ENCODE assay signal across 34 mouse cellular contexts in the genomic region with DNA sequence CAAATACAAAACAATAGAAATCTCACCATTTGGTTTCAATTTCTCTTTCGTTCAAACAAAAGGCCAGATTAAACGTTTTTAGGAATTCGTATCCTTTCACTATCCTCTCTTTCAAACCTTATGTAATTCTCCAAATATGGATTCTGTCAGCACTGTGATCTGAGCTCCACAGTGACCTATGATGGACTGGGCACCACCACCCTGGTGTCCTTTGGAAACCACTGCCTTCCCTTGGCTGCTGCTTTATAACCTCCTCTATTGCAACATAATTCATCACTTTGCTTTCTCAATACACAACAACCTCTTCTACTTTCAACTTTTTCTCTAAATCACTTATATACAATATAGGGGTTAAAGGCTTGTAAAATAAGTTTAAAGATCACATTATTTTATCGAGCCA. TPM values are rescaled to one million over a fixed set of nuclear protein-coding genes. Genes with fewer than 3 reads are reported as not detected.
DNase-seq lines count a peak whose midpoint lies in the region; ATAC-seq and TF ChIP-seq lines count a peak whose summit lies in the region.
"Had no signal": no experiment of that assay in that cellular context is flagged by ENCODE, and none has a peak within 500 bp of the region (broad histone marks: within the 10 kb centered on the region; RNA-seq: fewer than 3 reads in every experiment).

No protein-coding gene starts in this region.

- H3K9ac ChIP-seq in CH12.LX (ENCODE audit: insufficient read depth, low read depth), result no peak overlapping the region; the same call in 1 of the 2 replicates
- H3K9ac ChIP-seq in liver, embryonic 16.5 days (ENCODE audit: low read depth, low read length), result no peak overlapping the region
- H3K9ac ChIP-seq: heart, embryonic 12.5 days; neural tube, embryonic 12.5 days had no signal

- ATAC-seq in liver, embryonic 16.5 days (ENCODE audit: low read depth), result peak; percentile 86
- ATAC-seq: activated CD4-positive, CD25-positive, alpha-beta regulatory T cell, adult 4 months; forebrain, embryonic 16.5 days; hindbrain, postnatal 0 days; intestine, embryonic 16.5 days had no signal

- H3K27ac ChIP-seq in CH12.LX (ENCODE audit: insufficient read depth, low read depth), result no peak overlapping the region
- no peak overlapping the region for H3K27ac ChIP-seq in liver, embryonic 16.5 days (ENCODE audit: low read length)
- H3K27ac ChIP-seq: embryonic facial prominence, embryonic 10.5 days; hindbrain, postnatal 0 days; neural tube, embryonic 12.5 days had no signal

- H3K4me2 ChIP-seq in CH12.LX (ENCODE audit: insufficient read depth, low read depth, poor library complexity, severe bottlenecking), result peak overlapping the region; percentile 75; the same call in 1 of the 2 replicates
- no peak overlapping the region for H3K4me2 ChIP-seq in liver, embryonic 16.5 days (ENCODE audit: low read depth, low read length)
- H3K4me2 ChIP-seq: heart, embryonic 12.5 days; neural tube, embryonic 12.5 days had no signal

- H3K4me1 ChIP-seq in CH12.LX (ENCODE audit: control insufficient read depth in 1 of 2, insufficient read depth in 2 of 2), result no peaks in the 10 kb centered on the region
- H3K4me1 ChIP-seq in liver, embryonic 16.5 days (ENCODE audit: control insufficient read depth, low read depth, low read length), result no peaks in the 10 kb centered on the region
- H3K4me1 ChIP-seq: embryonic facial prominence, embryonic 10.5 days; heart, embryonic 12.5 days; neural tube, embryonic 12.5 days had no signal

- no peak for TF ChIP-seq POLR2A in CH12.LX (IDR thresholded peaks at IDR 0.05; ENCODE audit: low read depth, low read length)

- no peak for TF ChIP-seq EP300 in CH12.LX (IDR thresholded peaks at IDR 0.05; ENCODE audit: low read length)

- H3K36me3 ChIP-seq in CH12.LX (replicated peaks in 1 of 2; ENCODE audit: control insufficient read depth in 1 of 2, insufficient read depth in 1 of 2, low read length in 1 of 2), result no peaks in the 10 kb centered on the region
- no peaks in the 10 kb centered on the region for H3K36me3 ChIP-seq in liver, embryonic 16.5 days (ENCODE audit: control insufficient read depth, insufficient read depth)
- H3K36me3 ChIP-seq: embryonic facial prominence, embryonic 10.5 days; G1E; heart, embryonic 12.5 days; neural tube, embryonic 12.5 days had no signal

- dilution Hi-C loops in CH12.LX (cut with MboI; ENCODE audit: extremely low pct_ligation_motif_present, extremely low pct_unique_long_range_greater_than_20kb, low sequenced_read_pairs), result no loop called here

- no peak for TF ChIP-seq CTCF in CH12.LX (conservative IDR thresholded peaks at IDR 0.05 in 1 of 2, IDR thresholded peaks at IDR 0.05 in 1 of 2; ENCODE audit: low read depth in 2 of 2, low read length in 2 of 2)

- DNase-seq in adrenal gland, adult 2 months, result peak; percentile 43
- no peak for DNase-seq in adrenal gland, postnatal 4 days (ENCODE audit: low spot score in 2 of 2)
- no peak for DNase-seq in CH12.LX (ENCODE audit: extremely low read depth)
- DNase-seq in adrenal gland, postnatal 36 days, result peak; percentile 25 to 43
- DNase-seq in T-cell, adult 2 months (ENCODE audit: low spot score), result no peak
- DNase-seq in layer of hippocampus, postnatal 10 days (ENCODE audit: low spot score in 2 of 2), result no peak
- no peak for DNase-seq in frontal cortex, postnatal 36 days (ENCODE audit: low spot score in 2 of 2)
- DNase-seq: cerebellum, adult 11 months; cerebellum, adult 9-11 months; heart, postnatal 14 days; kidney, postnatal 36 days; lung, postnatal 4 days; midbrain, embryonic 14.5 days; right cerebral cortex, postnatal 14 days; spleen, adult 18-20 months; thymus, postnatal 14 days had no signal

- 50% methylated on average over 4 of the region's 4 CpGs for WGBS in liver, embryonic 16.5 days (ENCODE audit: insufficient replicate concordance)

- H3K79me2 ChIP-seq in CH12.LX (replicated peaks; ENCODE audit: control insufficient read depth, extremely low read depth, insufficient read depth, poor library complexity, severe bottlenecking), result no peaks in the 10 kb centered on the region

- no peaks in the 10 kb centered on the region for H3K9me3 ChIP-seq in CH12.LX (replicated peaks; ENCODE audit: low read length)
- no peaks in the 10 kb centered on the region for H3K9me3 ChIP-seq in liver, embryonic 16.5 days (replicated peaks; ENCODE audit: control insufficient read depth, low read length)
- H3K9me3 ChIP-seq: embryonic facial prominence, embryonic 10.5 days; G1E; heart, embryonic 12.5 days; neural tube, embryonic 12.5 days had no signal

- H3K27me3 ChIP-seq in CH12.LX (replicated peaks), result no peaks in the 10 kb centered on the region
- H3K27me3 ChIP-seq in liver, embryonic 16.5 days (ENCODE audit: control insufficient read depth, insufficient read depth, low read depth, low read length), result no peaks in the 10 kb centered on the region
- H3K27me3 ChIP-seq: heart, embryonic 12.5 days; neural tube, embryonic 12.5 days had no signal

- H3K4me3 ChIP-seq in CH12.LX (replicated peaks in 1 of 3; ENCODE audit: low read depth in 2 of 3, low read length in 2 of 3, poor library complexity in 1 of 3), result peak overlapping the region in 1 of 3 experiments; percentile 7
- H3K4me3 ChIP-seq in liver, embryonic 16.5 days (ENCODE audit: low read depth, low read length), result no peak overlapping the region
- H3K4me3 ChIP-seq: embryonic facial prominence, embryonic 10.5 days; heart, embryonic 12.5 days; neural tube, embryonic 12.5 days had no signal

- no peak for TF ChIP-seq RAD21 in CH12.LX (IDR thresholded peaks at IDR 0.05; ENCODE audit: low read depth, low read length)

- in situ Hi-C loops in CH12.LX (cut with MboI; ENCODE audit: low pct_ligation_motif_present, low pct_unique_long_range_greater_than_20kb, low sequenced_read_pairs), result no loop called here

TF ChIP-seq in CH12.LX, 34 proteins besides CTCF, POLR2A, EP300 and RAD21:
- no peak for TF ChIP-seq NRF1 (IDR thresholded peaks at IDR 0.05; ENCODE audit: low read depth, low read length)
- TF ChIP-seq MAX (IDR thresholded peaks at IDR 0.05; ENCODE audit: low read length), result no peak
- no peak for TF ChIP-seq ZNF384 (IDR thresholded peaks at IDR 0.05; ENCODE audit: low read depth, low read length)
- TF ChIP-seq CHD1 (IDR thresholded peaks at IDR 0.05; ENCODE audit: low read depth, low read length), result no peak
- TF ChIP-seq TBP (conservative IDR thresholded peaks at IDR 0.05; ENCODE audit: low read depth, low read length), result no peak
- TF ChIP-seq MXI1 (IDR thresholded peaks at IDR 0.05; ENCODE audit: low read depth, low read length), result no peak

RNA-seq across cellular contexts. Expression of a gene that starts 31.9 kb away (rescaled TPM):
- total RNA-seq in adrenal gland, adult 2 months (2021), result 10 to 100 TPM; 60.5 to 63.7 TPM
- polyA plus RNA-seq in adrenal gland, adult 2 months (2012; rRNA removed), result 3.3 and 3.8 TPM in 2 replicates
- 10 to 100 TPM; 13.3 to 39.7 TPM for total RNA-seq in adrenal gland, postnatal 4 days (2021)
- total RNA-seq in CH12.LX (2012; rRNA removed) (0.17 TPM in 2 replicates), CH12.LX (2014; rRNA removed) (0.71 and 2.0 TPM in 2 replicates)
- 0.67 and 2.1 TPM in 2 replicates for polyA plus RNA-seq in CH12.LX (2012; ENCODE audit: insufficient read length, low read depth)
- total RNA-seq in adrenal gland, postnatal 36 days (2021), result 10 to 100 TPM; 48.0 to 76.2 TPM
- 31.7 and 35.1 TPM in 2 replicates for polyA plus RNA-seq in liver, embryonic 16.5 days (2015; fragmentation: Nextera tagmentation; extraction: Ambion mirVana)
- 10 to 100 TPM; 11.1 to 13.3 TPM for total RNA-seq in layer of hippocampus, postnatal 10 days (2021)

RNA-seq across cellular contexts. Expression of a gene that starts 42.4 kb away (rescaled TPM):
- total RNA-seq in adrenal gland, adult 2 months (2021), result not detected
- not detected in 2 replicates for polyA plus RNA-seq in adrenal gland, adult 2 months (2012; rRNA removed)
- 100 to 1,000 TPM in 1 of 2 experiments, under 1 TPM in 1; 0.40 to 489 TPM for total RNA-seq in adrenal gland, postnatal 4 days (2021)
- not detected in 2 replicates for total RNA-seq in CH12.LX (2012; rRNA removed)
- total RNA-seq in CH12.LX (2014; rRNA removed), result not detected in 2 replicates
- polyA plus RNA-seq in CH12.LX (2012; ENCODE audit: insufficient read length, low read depth), result not detected in 2 replicates
- total RNA-seq in adrenal gland, postnatal 36 days (2021), result not detected
- 17.2 and 66.8 TPM in 2 replicates for polyA plus RNA-seq in liver, embryonic 16.5 days (2015; fragmentation: Nextera tagmentation; extraction: Ambion mirVana)
- total RNA-seq in layer of hippocampus, postnatal 10 days (2021), result not detected
- total RNA-seq: common myeloid progenitor, adult 5-6 weeks; G1E; granulocyte monocyte progenitor cell, adult 5-6 weeks; heart, postnatal 14 days; hindbrain, postnatal 0 days; left cerebral cortex, adult 18-20 months; left cerebral cortex, postnatal 36 days; megakaryocyte-erythroid progenitor cell, adult 5-6 weeks had no signal
- polyA plus RNA-seq: activated CD4-positive, CD25-positive, alpha-beta regulatory T cell, adult 4 months; embryonic facial prominence, embryonic 10.5 days; forebrain, embryonic 16.5 days; G1E; heart, embryonic 12.5 days; hindbrain, embryonic 11.5 days; hindbrain, postnatal 0 days; kidney, embryonic 14.5 days; limb, embryonic 14.5 days; midbrain, embryonic 14.5 days; neural tube, embryonic 12.5 days; testis, adult 2 months had no signal

RNA-seq across cellular contexts. Expression of a gene that starts 55.4 kb away (rescaled TPM):
- 10 to 100 TPM; 18.5 to 28.5 TPM for total RNA-seq in adrenal gland, adult 2 months (2021)
- 8.8 and 9.0 TPM in 2 replicates for polyA plus RNA-seq in adrenal gland, adult 2 months (2012; rRNA removed)
- 10 to 100 TPM; 30.9 to 31.5 TPM for total RNA-seq in adrenal gland, postnatal 4 days (2021)
- total RNA-seq in CH12.LX (2012; rRNA removed), result 10.3 and 12.2 TPM in 2 replicates
- 18.0 and 27.6 TPM in 2 replicates for total RNA-seq in CH12.LX (2014; rRNA removed)
- 21.5 and 24.2 TPM in 2 replicates for polyA plus RNA-seq in CH12.LX (2012; ENCODE audit: insufficient read length, low read depth)
- total RNA-seq in adrenal gland, postnatal 36 days (2021), result 10 to 100 TPM; 20.6 to 22.8 TPM
- polyA plus RNA-seq in liver, embryonic 16.5 days (2015; fragmentation: Nextera tagmentation; extraction: Ambion mirVana), result 16.2 and 17.6 TPM in 2 replicates
- total RNA-seq in layer of hippocampus, postnatal 10 days (2021), result 10 to 100 TPM; 29.8 to 31.4 TPM

Comparison
In these comparisons a context has a peak if more than half of its experiments do, and no peak if none do; other contexts are left out.
1. DNase-seq: peak in adrenal gland, adult 2 months (single experiment) and adrenal gland, postnatal 36 days (2 of 2); none in adrenal gland, postnatal 4 days (0 of 2), CH12.LX (single experiment), T-cell, adult 2 months (single experiment), layer of hippocampus, postnatal 10 days (0 of 2) and frontal cortex, postnatal 36 days (0 of 2).
2. RNA of a gene that starts 31.9 kb away (total RNA-seq): 48.0 to 76.2 TPM in adrenal gland, postnatal 36 days, 60.5 to 63.7 TPM in adrenal gland, adult 2 months, 13.3 to 39.7 TPM in adrenal gland, postnatal 4 days and 11.1 to 13.3 TPM in layer of hippocampus, postnatal 10 days; 0.17 to 2.0 TPM in CH12.LX; every median in the first group is over 4 times any median in the second.